Mouse (Mus musculus): ENCODE data around the gene Slc2a2. TPM values are rescaled to one million over a fixed set of nuclear protein-coding genes. Genes with fewer than 3 reads are reported as not detected.
"Not testable (repeated sequence)": the region's sequence is repeated elsewhere in the genome, so short reads cannot be mapped to it uniquely, and the experiment has no call there.

Gene Slc2a2
- polyA plus RNA-seq, 2 experiments from 2014 or later = not detected

GRCm38 (mm10) chr3:28736981-28737380 is 39.3 kb downstream of the Slc2a2 start:
- ATAC-seq = no peak

- ATAC-seq = no peak
Measured at GRCm38 (mm10) chr3:28740353-28740752, 42.6 kb downstream of the Slc2a2 start.

GRCm38 (mm10) chr3:28743251-28743650 is 45.5 kb downstream of the Slc2a2 start:
- no peak for ATAC-seq

- ATAC-seq = peak; percentile 96
Measured at GRCm38 (mm10) chr3:28745835-28746483, 48.3 kb downstream of the Slc2a2 start.

GRCm38 (mm10) chr3:28748151-28748550 is 50.4 kb downstream of the Slc2a2 start:
- no peak for ATAC-seq

- ATAC-seq = no peak
Measured at GRCm38 (mm10) chr3:28748956-28749355, 51.3 kb downstream of the Slc2a2 start.

- no peak for ATAC-seq
Measured at GRCm38 (mm10) chr3:28755477-28755876, 57.8 kb downstream of the Slc2a2 start.

- no peak for ATAC-seq
Measured at GRCm38 (mm10) chr3:28761225-28761789, 63.6 kb downstream of the Slc2a2 start.

- no peak for ATAC-seq
Measured at GRCm38 (mm10) chr3:28766935-28767334, 69.2 kb downstream of the Slc2a2 start.

- ATAC-seq = no peak
Measured at GRCm38 (mm10) chr3:28768222-28768621, 70.5 kb downstream of the Slc2a2 start.

GRCm38 (mm10) chr3:28772919-28773318 is 75.2 kb downstream of the Slc2a2 start:
- ATAC-seq = not testable (repeated sequence)

GRCm38 (mm10) chr3:28775361-28775760 is 77.7 kb downstream of the Slc2a2 start:
- no peak for ATAC-seq

GRCm38 (mm10) chr3:28775958-28776357 is 78.3 kb downstream of the Slc2a2 start:
- ATAC-seq = no peak

- no peak for ATAC-seq
Measured at GRCm38 (mm10) chr3:28776491-28776890, 78.8 kb downstream of the Slc2a2 start.

GRCm38 (mm10) chr3:28780511-28780910 is 82.8 kb downstream of the Slc2a2 start:
- peak; percentile 24 for ATAC-seq

Other genes starting within 250 kb of the Slc2a2 start
- 1 to 10 TPM; 4.4 to 5.2 TPM for gene Eif5a2, start 83.4 kb downstream of the Slc2a2 start, polyA plus RNA-seq (2017; shearing (Covaris generic))
- gene Rpl22l1, start 107.5 kb downstream of the Slc2a2 start, polyA plus RNA-seq (2017; shearing (Covaris generic)) = 100 to 1,000 TPM; 589 to 692 TPM
- gene Gm1527, start 194.7 kb downstream of the Slc2a2 start, polyA plus RNA-seq (2017; shearing (Covaris generic)) = not detected

All from CD4-positive, CD25-positive, alpha-beta regulatory T cell, adult 4 months (primary cell).